8 mouse cellular contexts compared by ENCODE assay signal in the genomic region with DNA sequence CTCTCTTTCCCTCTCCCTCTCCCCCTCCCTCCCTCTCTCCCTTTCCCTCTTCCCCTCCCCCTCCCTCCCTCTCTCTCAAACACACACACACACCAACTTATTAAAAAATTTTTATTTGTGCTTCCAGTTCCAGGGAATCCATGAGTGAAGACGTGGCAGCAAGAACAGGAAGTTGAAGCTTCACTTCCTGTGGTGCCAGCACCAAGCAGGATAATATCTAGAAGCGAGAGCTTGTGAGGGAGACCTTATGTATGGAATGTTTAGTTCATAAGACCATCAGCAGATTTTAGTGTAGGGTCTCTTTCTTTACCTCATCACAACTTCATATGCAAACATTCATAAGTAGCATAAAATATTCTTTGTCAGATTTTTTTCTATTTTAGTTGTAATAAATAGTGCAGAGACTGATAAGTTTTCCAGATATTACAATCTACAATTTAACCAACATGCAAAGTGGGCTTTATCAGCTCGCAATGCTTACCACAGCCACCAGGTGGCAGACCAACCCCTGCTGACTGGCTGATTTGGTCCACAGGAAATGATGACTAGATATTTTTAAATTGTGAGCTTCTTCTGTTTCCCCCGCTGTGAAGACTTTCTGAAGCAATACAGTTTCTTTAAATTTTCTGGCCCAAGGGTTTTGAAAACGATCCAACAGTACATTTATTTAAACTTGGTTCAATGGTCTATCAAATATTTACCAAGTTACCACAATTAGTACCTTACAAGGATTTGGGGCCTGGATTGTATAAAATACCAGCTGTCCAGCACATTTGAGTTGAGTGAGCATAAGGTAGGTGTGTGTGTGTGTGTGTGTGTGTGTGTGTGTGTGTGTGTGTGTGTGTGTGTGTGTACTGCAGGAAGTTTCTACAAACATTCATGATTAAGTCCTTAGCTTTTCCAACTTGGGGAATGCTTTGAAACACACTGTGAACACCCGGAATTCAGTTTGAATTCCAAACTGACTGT. TPM values are rescaled to one million over a fixed set of nuclear protein-coding genes. Genes with fewer than 3 reads are reported as not detected.
DNase-seq lines count a peak whose midpoint lies in the region; ATAC-seq and TF ChIP-seq lines count a peak whose summit lies in the region.

No protein-coding gene starts in this region.

- TF ChIP-seq CTCF in olfactory bulb, adult 2 months (IDR thresholded peaks at IDR 0.05; ENCODE audit: insufficient read depth, low read depth, low read length), result peak; percentile 33; the same call in 1 of the 2 replicates

- H3K4me2 ChIP-seq in kidney, embryonic 15.5 days, result no peak overlapping the region
- H3K4me2 ChIP-seq in liver, embryonic 11.5 days, result no peak overlapping the region

- H3K4me1 ChIP-seq in kidney, embryonic 15.5 days, result peaks cover 13% of the 10 kb centered on the region; the same call in 1 of the 2 replicates
- 0 out of 2 replicates have a peak, but pooled peaks cover 2% of the 10 kb centered on the region for H3K4me1 ChIP-seq in liver, embryonic 11.5 days (replicated peaks; ENCODE audit: control insufficient read depth, insufficient read depth, low read length)
- H3K4me1 ChIP-seq in olfactory bulb, adult 2 months (ENCODE audit: control insufficient read depth, insufficient read depth, low read length), result no peaks in the 10 kb centered on the region

- H3K4me3 ChIP-seq in kidney, embryonic 15.5 days (replicated peaks), result no peak overlapping the region
- no peak overlapping the region for H3K4me3 ChIP-seq in liver, embryonic 11.5 days (ENCODE audit: low read depth, low read length)
- H3K4me3 ChIP-seq in olfactory bulb, adult 2 months (ENCODE audit: insufficient read depth, low read depth, low read length), result no peak overlapping the region

- no peak for ATAC-seq in kidney, embryonic 15.5 days (replicated peaks; ENCODE audit: low FRiP score)
- no peak for ATAC-seq in liver, embryonic 11.5 days (replicated peaks; ENCODE audit: low FRiP score)

- intact Hi-C loops in gastrocnemius, postnatal 36 days (cut with DNase I), result loop anchor here (1.0 kb wide), 2 partner anchors 69 to 72 kb away; no protein-coding TSS in a partner anchor

- H3K27me3 ChIP-seq in kidney, embryonic 15.5 days, result no peaks in the 10 kb centered on the region
- H3K27me3 ChIP-seq in liver, embryonic 11.5 days (replicated peaks; ENCODE audit: control insufficient read depth, insufficient read depth, low read length), result no peaks in the 10 kb centered on the region

- DNase-seq in A20 (ENCODE audit: low read depth, low spot score), result peak; percentile 69
- peak; percentile 58 for DNase-seq in R1 (ENCODE audit: low read depth, low spot score)
- DNase-seq in cerebellum, postnatal 4 days (ENCODE audit: low spot score in 2 of 2), result peak; percentile 51 to 84
- DNase-seq in gastrocnemius, postnatal 36 days, result peak; percentile 76 to 79
- peak; percentile 47 for DNase-seq in liver, embryonic 11.5 days (ENCODE audit: low spot score)
- DNase-seq in thymus, postnatal 0 days (ENCODE audit: low spot score), result peak; percentile 86

- TF ChIP-seq POLR2A in olfactory bulb, adult 2 months (IDR thresholded peaks at IDR 0.05; ENCODE audit: insufficient read depth, low read depth, low read length), result no peak

- 16% methylated on average over 6 of the region's 6 CpGs for WGBS in kidney, embryonic 15.5 days
- WGBS in liver, embryonic 11.5 days, result 16% methylated on average over 6 of the region's 6 CpGs
- WGBS in olfactory bulb, adult 2 months, result 19% methylated on average over 6 of the region's 6 CpGs

- H3K36me3 ChIP-seq in kidney, embryonic 15.5 days, result no peaks in the 10 kb centered on the region
- H3K36me3 ChIP-seq in liver, embryonic 11.5 days (ENCODE audit: control insufficient read depth, insufficient read depth, low read length), result no peaks in the 10 kb centered on the region

- H3K27ac ChIP-seq in kidney, embryonic 15.5 days, result peak overlapping the region; percentile 88
- H3K27ac ChIP-seq in liver, embryonic 11.5 days (ENCODE audit: low read depth, low read length), result no peak overlapping the region
- H3K27ac ChIP-seq in olfactory bulb, adult 2 months (ENCODE audit: insufficient read depth, low read depth, low read length), result no peak overlapping the region

- no peak overlapping the region for H3K9ac ChIP-seq in kidney, embryonic 15.5 days
- no peak overlapping the region for H3K9ac ChIP-seq in liver, embryonic 11.5 days (ENCODE audit: low read depth, low read length)

- no peaks in the 10 kb centered on the region for H3K9me3 ChIP-seq in kidney, embryonic 15.5 days (replicated peaks)
- H3K9me3 ChIP-seq in liver, embryonic 11.5 days (ENCODE audit: control insufficient read depth, low read length), result no peaks in the 10 kb centered on the region

RNA-seq across cellular contexts. Expression of gene Rpia, which starts 19.8 kb away (rescaled TPM):
- 10 to 100 TPM; 12.1 to 16.3 TPM for total RNA-seq in gastrocnemius, postnatal 36 days (2021)
- 3.1 and 3.4 TPM in 2 replicates for polyA plus RNA-seq in kidney, embryonic 15.5 days (2015; fragmentation: Nextera tagmentation; extraction: Ambion mirVana)
- polyA plus RNA-seq in liver, embryonic 11.5 days (2014; fragmentation: Nextera tagmentation; extraction: Ambion mirVana), result 6.5 and 8.6 TPM in 2 replicates
- not detected in 2 replicates for polyA plus RNA-seq in olfactory bulb, adult 2 months (2012; ENCODE audit: insufficient read depth, insufficient read length, low replicate concordance, missing spikeins)
- polyA plus RNA-seq in thymus, postnatal 0 days (2015; fragmentation: Nextera tagmentation; extraction: Ambion mirVana), result 3.6 and 5.1 TPM in 2 replicates

RNA-seq across cellular contexts. Expression of gene Eif2ak3, which starts 32.5 kb away (rescaled TPM):
- total RNA-seq in gastrocnemius, postnatal 36 days (2021), result 1 to 10 TPM; 3.8 to 4.0 TPM
- 11.2 and 12.5 TPM in 2 replicates for polyA plus RNA-seq in kidney, embryonic 15.5 days (2015; fragmentation: Nextera tagmentation; extraction: Ambion mirVana)
- 6.1 and 7.4 TPM in 2 replicates for polyA plus RNA-seq in liver, embryonic 11.5 days (2014; fragmentation: Nextera tagmentation; extraction: Ambion mirVana)
- polyA plus RNA-seq in olfactory bulb, adult 2 months (2012; ENCODE audit: insufficient read depth, insufficient read length, low replicate concordance, missing spikeins), result not detected in 2 replicates
- polyA plus RNA-seq in thymus, postnatal 0 days (2015; fragmentation: Nextera tagmentation; extraction: Ambion mirVana), result 17.4 and 18.0 TPM in 2 replicates
